Mouse (Mus musculus) megakaryocyte, embryonic 14.5 days (primary cell): ENCODE data around the gene Lypd6b.

ENCODE experiments used
- FLI1 ChIP-seq: IDR thresholded peaks from 2 replicates; pipeline ENCODE4 v1.6.1; 2012; ENCODE audit warnings: low read length, inconsistent platforms, mixed read lengths
- GATA1 ChIP-seq: IDR thresholded peaks from 3 replicates; pipeline ENCODE4 v1.6.1; 2012; ENCODE audit warnings: mixed read lengths, low read length, inconsistent platforms, borderline replicate concordance

DNA sequence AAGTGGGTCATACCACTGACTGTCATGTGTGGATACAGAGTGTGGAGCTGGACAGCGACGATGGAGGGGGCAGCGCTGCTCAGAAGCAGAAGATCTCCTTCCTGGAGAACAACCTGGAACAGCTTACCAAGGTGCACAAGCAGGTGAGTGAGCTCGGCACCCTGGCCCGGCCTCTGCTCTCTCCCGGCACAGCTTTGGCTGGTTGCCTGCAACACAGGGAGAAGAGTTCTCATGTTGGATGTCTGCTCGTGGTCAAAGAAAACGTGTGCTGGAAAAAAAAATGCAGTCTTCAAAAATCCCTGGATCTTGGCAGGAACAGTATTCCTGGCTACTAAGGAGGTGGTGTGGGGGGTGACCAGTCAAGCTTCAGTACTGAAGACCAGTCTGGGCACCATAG is 35.3 kb upstream of the Lypd6b start:
- TF ChIP-seq GATA1 = no peak
- TF ChIP-seq FLI1 = no peak
